Mouse (Mus musculus) macrophage (primary cell): ENCODE measurements at regions not wholly inside any gene's neighbourhood (a gene's known extent, or its start where the extent isn't known, plus 50 kb on each side); places are given as distances from the start of the nearest gene placed in this dataset.

Experiments
- H3K27ac ChIP-seq: fragments of 350-480 bp; formaldehyde crosslinking; 2 replicates; pipeline ENCODE4 v1.9.0; 2021
- H3K36me3 ChIP-seq: fragments of 350-480 bp; formaldehyde crosslinking; 2 replicates; pipeline ENCODE4 v1.9.0; 2021; ENCODE audit errors: inconsistent target
- H3K4me3 ChIP-seq: fragments of 350-480 bp; formaldehyde crosslinking; 2 replicates; pipeline ENCODE4 v1.9.0; 2021; ENCODE audit errors: inconsistent target
- H3K79me2 ChIP-seq: fragments of 350-480 bp; formaldehyde crosslinking; 2 replicates; pipeline ENCODE4 v1.9.0; 2021; ENCODE audit errors: inconsistent target
- WGBS: methylation state at CpG from one replicate; pipeline ENCODE4 v1.1.7; 2026; ENCODE audit warnings: inconsistent platforms; ENCODE audit not compliant: missing documents; 5-methylcytosine and 5-hydroxymethylcytosine counted together

DNA sequence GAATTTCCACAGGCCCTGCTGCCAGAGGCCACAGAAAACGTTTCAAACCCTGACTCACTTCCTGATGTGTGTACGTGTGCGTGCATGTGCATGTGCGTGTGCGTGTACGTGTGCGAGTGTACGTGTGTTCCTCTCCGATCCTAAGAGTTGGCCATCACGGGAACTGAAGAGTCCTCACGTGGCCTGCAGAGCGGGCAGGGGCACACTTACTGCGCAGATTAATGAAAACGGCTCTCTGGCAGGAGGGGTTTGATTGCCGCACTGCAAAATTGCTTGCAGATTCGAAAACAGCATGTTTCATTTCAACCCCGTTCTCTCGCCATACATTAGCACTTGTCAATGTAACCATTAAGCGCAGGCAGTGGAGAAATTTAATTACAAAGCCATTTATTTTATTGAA, 135.0 kb upstream of the Six2 start:
- WGBS, result 86% methylated on average over 19 of the region's 19 CpGs
- Histone ChIP-seq H3K27ac (no peak overlapping the region), H3K36me3 (no peaks in the 10 kb centered on the region), H3K4me3 (no peak overlapping the region), H3K79me2 (no peaks in the 10 kb centered on the region)

- 45% methylated on average over 4 of the region's 4 CpGs for WGBS
- Histone ChIP-seq H3K4me3 (no peak overlapping the region), H3K27ac (no peak overlapping the region), H3K79me2 (no peaks in the 10 kb centered on the region), H3K36me3 (no peaks in the 10 kb centered on the region)
Observed at GRCm38 (mm10) chr17:85821861-85822260, 133.8 kb upstream of the Six2 start.

GRCm38 (mm10) chr17:85818098-85818855, 130.2 kb upstream of the Six2 start:
- 91% methylated on average over 17 of the region's 17 CpGs for WGBS
- Histone ChIP-seq H3K79me2 (no peaks in the 10 kb centered on the region), H3K4me3 (no peak overlapping the region), H3K27ac (no peak overlapping the region), H3K36me3 (no peaks in the 10 kb centered on the region)

GRCm38 (mm10) chr17:85816521-85816920, 128.4 kb upstream of the Six2 start:
- 94% methylated on average over 8 of the region's 8 CpGs for WGBS
- Histone ChIP-seq H3K4me3 (no peak overlapping the region), H3K79me2 (no peaks in the 10 kb centered on the region), H3K27ac (no peak overlapping the region), H3K36me3 (no peaks in the 10 kb centered on the region)

DNA sequence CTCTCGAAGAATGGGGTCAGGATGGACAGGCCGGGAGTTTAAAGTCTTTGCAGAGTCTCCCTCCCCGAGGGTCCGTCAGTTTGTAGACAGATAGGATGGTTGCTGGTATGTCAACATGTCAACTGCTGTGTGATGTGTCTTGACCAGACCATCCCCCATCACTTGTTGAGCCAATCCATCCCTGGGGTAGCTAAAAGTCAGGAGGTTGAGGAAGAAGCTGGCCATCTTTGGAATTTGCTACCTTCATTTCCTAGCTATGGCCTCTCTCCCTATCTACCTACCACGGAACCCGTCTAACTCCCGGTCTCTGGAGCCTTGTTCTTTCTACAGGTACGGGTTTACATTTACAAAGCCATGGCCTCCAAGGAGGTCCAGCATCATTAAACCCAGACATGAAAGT, 128.0 kb upstream of the Six2 start:
- Histone ChIP-seq H3K36me3 (no peaks in the 10 kb centered on the region), H3K79me2 (no peaks in the 10 kb centered on the region), H3K27ac (no peak overlapping the region), H3K4me3 (no peak overlapping the region)
- 95% methylated on average over 8 of the region's 8 CpGs for WGBS

DNA sequence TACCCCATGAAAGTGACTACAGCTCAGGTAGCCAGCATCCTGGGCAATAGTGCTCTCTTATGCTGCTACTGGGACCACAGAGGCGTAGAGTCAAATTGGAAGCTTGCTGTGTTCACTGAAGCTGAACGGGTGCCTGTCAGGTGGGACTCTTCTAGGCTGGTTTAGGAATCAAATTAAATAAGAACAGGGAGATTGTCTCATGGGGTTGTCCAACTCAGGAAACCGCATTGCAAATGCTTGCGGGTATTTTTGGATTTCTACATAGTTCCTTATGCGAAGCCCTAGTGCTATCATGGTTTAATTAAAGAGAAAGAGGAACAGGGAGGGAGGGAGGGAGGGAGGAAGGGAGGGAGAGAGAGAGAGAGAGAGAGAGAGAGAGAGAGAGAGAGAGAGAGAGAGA, 120.5 kb upstream of the Six2 start:
- Histone ChIP-seq H3K4me3 (no peak overlapping the region), H3K79me2 (no peaks in the 10 kb centered on the region), H3K27ac (no peak overlapping the region), H3K36me3 (no peaks in the 10 kb centered on the region)
- 7% methylated on average over 5 of the region's 5 CpGs for WGBS

GRCm38 (mm10) chr17:85805726-85806359, 117.8 kb upstream of the Six2 start:
- Histone ChIP-seq H3K4me3 (no peak overlapping the region), H3K79me2 (no peaks in the 10 kb centered on the region), H3K27ac (no peak overlapping the region), H3K36me3 (no peaks in the 10 kb centered on the region)
- WGBS, result 91% methylated on average over 13 of the region's 13 CpGs

- Histone ChIP-seq H3K27ac (no peak overlapping the region), H3K36me3 (no peaks in the 10 kb centered on the region), H3K4me3 (no peak overlapping the region), H3K79me2 (no peaks in the 10 kb centered on the region)
- WGBS, result 97% methylated on average over 4 of the region's 4 CpGs
Observed at GRCm38 (mm10) chr17:85804631-85805030, 116.6 kb upstream of the Six2 start.

GRCm38 (mm10) chr17:85801734-85802133, 113.7 kb upstream of the Six2 start:
- Histone ChIP-seq H3K4me3 (no peak overlapping the region), H3K79me2 (no peaks in the 10 kb centered on the region), H3K36me3 (no peaks in the 10 kb centered on the region), H3K27ac (no peak overlapping the region)
- 28% methylated on average over 4 of the region's 8 CpGs for WGBS

DNA sequence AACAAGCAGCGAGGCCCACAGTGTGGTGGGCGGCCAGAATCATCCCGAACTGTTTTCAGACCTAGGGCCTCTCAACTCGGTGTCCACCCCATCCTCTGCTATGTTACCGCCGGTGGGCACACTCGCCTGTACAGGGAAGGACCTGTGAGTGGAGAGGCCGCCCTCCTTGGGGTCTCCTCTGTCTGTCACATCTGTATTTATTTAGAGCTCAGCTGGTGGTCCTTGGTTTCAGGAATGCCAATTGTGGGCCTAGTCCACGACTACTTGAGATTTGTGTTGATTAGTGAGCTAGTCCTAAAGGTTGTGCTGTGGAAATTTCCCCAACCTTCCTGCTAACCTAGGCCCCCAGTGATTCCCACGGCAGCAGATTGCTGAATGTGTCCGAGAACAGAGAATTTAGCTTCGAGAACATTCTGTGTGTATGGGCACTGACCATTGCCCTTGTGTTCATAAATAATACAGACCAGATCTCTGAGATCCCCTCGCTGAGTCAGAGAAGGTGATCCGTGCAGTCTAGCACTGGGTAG, 113.1 kb upstream of the Six2 start:
- WGBS, result 63% methylated on average over 14 of the region's 14 CpGs
- Histone ChIP-seq H3K36me3 (no peaks in the 10 kb centered on the region), H3K79me2 (no peaks in the 10 kb centered on the region), H3K4me3 (no peak overlapping the region), H3K27ac (no peak overlapping the region)

DNA sequence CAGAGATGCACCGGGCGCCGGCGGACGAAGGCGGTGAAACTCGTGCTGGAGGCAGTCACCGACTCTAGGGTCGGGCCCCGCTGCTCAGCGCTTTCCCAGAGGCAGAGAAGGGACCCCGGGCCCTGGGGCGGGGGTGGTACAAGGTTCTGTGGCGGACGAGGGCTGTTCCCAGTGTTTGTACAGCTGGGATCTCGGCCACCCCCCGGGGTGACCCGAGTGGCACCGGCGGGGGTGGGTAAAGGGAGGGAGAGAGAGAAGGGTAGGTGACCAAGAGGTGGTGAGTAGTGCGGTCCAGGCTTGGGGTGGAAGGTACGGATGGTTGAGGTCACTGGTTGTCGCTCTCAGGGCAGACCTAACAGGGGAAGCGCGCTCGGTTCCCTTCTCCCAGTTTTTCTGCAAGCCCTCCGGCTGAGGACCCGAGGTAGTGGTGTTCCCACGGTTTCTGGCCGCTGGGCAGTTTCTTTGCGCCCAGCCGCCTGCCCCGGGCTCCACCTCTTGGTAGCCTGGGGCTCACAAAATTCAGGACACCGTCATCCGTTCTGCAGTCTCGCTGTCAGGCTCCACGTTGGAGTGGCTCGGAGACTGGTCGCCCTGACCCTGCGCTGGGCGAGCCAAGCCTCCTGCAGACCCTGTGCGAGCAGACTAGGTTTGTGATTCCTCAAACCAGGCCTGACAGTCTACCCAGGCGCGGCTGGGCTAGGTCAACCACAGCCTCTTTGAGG, 112.4 kb upstream of the Six2 start:
- Histone ChIP-seq H3K27ac (no peak overlapping the region), H3K36me3 (no peaks in the 10 kb centered on the region), H3K4me3 (no peak overlapping the region), H3K79me2 (no peaks in the 10 kb centered on the region)
- WGBS, result 32% methylated on average over 44 of the region's 44 CpGs

DNA sequence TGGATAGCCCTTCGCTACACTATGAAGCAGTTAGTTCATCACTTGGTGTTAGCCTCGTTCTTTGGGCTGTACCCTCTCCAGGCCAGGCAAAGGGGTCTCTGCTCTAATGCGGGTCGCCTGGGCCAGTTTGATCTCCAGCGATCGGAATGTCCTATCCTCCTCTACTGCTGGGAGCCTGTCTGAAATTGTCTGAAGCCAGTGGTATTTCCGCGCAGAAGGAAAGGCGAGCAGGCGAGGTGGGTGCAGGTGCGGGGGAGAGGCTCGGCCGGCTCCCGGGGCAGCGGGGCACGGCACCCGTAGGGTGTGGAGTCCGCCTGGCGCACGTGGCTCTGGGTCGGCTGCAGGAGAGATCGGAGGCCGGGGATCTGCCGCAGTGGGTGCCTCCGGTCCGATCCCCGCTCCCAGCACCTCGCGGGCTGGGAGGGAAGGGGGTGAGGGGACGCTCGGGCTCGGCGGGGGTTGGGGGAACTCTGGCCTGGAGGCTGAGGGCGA, 111.8 kb upstream of the Six2 start:
- H3K4me3 ChIP-seq, result peak overlapping the region; percentile 26
- WGBS, result 3% methylated on average over 34 of the region's 34 CpGs

DNA sequence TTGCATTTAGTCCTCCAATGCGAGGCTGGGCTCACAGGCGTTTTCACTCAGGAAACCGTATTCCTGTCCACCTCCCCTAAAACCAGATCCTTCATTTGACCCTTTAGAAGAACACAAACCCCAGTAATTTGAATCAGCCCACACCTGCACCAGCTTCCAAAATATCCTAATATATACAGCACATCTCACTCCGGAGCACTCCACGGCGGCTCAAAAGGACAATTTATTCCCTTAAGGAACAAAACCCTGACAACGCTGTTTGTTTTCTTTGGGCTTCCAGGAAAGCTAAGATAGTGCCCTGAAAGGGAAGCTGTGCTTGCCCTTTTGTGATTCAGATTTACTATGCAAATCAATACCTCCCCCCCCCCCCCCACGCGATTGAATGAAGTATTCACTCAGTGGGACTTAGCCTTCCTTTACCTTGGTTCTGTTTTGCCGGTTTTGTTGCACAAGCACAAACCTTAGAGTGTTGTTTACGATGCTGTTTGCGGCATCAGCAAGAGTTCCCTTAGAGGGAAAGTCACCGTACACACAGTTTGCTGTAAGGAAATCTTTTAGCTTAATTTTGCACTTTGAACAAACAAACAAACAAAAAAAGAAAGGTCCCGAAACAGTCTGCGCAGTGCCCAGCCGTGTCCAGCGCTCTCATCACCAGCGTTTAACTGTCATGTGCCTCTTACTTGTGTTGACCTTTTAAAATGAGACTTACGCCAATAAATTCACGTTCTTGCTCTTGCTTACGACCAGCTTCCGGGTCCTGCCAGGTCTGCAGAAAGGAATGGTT, 111.2 kb upstream of the Six2 start:
- Histone ChIP-seq H3K4me3 (peak overlapping the region; percentile 26), H3K79me2 (no peaks in the 10 kb centered on the region), H3K27ac (no peak overlapping the region), H3K36me3 (no peaks in the 10 kb centered on the region)
- 5% methylated on average over 20 of the region's 22 CpGs for WGBS

More for the DNA sequence above, 111.8 kb upstream of the Six2 start:
- Histone ChIP-seq H3K27ac (no peak overlapping the region), H3K36me3 (no peaks in the 10 kb centered on the region), H3K79me2 (no peaks in the 10 kb centered on the region)

GRCm38 (mm10) chr17:85797755-85798154, 109.7 kb upstream of the Six2 start:
- no peaks in the 10 kb centered on the region for H3K36me3 ChIP-seq
- no peaks in the 10 kb centered on the region for H3K79me2 ChIP-seq
- H3K27ac ChIP-seq, result no peak overlapping the region
- H3K4me3 ChIP-seq, result no peak overlapping the region
- 90% methylated on average over 5 of the region's 5 CpGs for WGBS
